Mouse (Mus musculus): ENCODE results near the gene Serpinb3d.
"Not testable (repeated sequence)": the region's sequence is repeated elsewhere in the genome, so short reads cannot be mapped to it uniquely, and the experiment has no call there.

Gene Serpinb3d

GRCm38 (mm10) chr1:107083406-107083805, at the start of gene Serpinb3d:
Gene Serpinb3d (minus strand): TSS chr1:107083506.
- DNase-seq = no peak

GRCm38 (mm10) chr1:107127453-107127852, 44.1 kb upstream of the Serpinb3d start:
- peak in 1 of 2 experiments; percentile 27 for DNase-seq

GRCm38 (mm10) chr1:107098417-107098816, 15.1 kb upstream of the Serpinb3d start:
- no peak for DNase-seq

GRCm38 (mm10) chr1:107052203-107052602, 31.1 kb downstream of the Serpinb3d start, which contains the start of gene Serpinb3a:
Gene Serpinb3a (minus strand): TSS chr1:107052303.
- no peak for DNase-seq

GRCm38 (mm10) chr1:107034236-107034635, 49.1 kb downstream of the Serpinb3d start:
- not testable (repeated sequence) for DNase-seq
